In genomic region chr14:21850419-21851127, GRCm38 (mm10) we compare ENCODE assay signal across 20 mouse cellular contexts. TPM values are rescaled to one million over a fixed set of nuclear protein-coding genes. Genes with fewer than 3 reads are reported as not detected.
A peak's percentile ranks its signal among the peaks of the same experiment; 100 is the strongest.
DNase-seq lines count a peak whose midpoint lies in the region; ATAC-seq and TF ChIP-seq lines count a peak whose summit lies in the region.
"Had no signal": no experiment of that assay in that cellular context is flagged by ENCODE, and none has a peak within 500 bp of the region (broad histone marks: within the 10 kb centered on the region; RNA-seq: fewer than 3 reads in every experiment).

No protein-coding gene starts in this region.

- no peaks in the 10 kb centered on the region for H3K27me3 ChIP-seq in heart, embryonic 11.5 days (ENCODE audit: control insufficient read depth, insufficient read depth, low read length)
- H3K27me3 ChIP-seq in heart, adult 2 months (ENCODE audit: control insufficient read depth, insufficient read depth, low read length): no peaks in the 10 kb centered on the region
- no peaks in the 10 kb centered on the region for H3K27me3 ChIP-seq in midbrain, embryonic 14.5 days (ENCODE audit: control insufficient read depth, insufficient read depth, low read length)
- H3K27me3 ChIP-seq in midbrain, embryonic 16.5 days (ENCODE audit: control insufficient read depth, insufficient read depth, low read depth, low read length): no peaks in the 10 kb centered on the region
- H3K27me3 ChIP-seq in stomach, postnatal 0 days (ENCODE audit: control insufficient read depth, insufficient read depth, low read length): no peaks in the 10 kb centered on the region
- H3K27me3 ChIP-seq: midbrain, embryonic 12.5 days had no signal

- peak overlapping the region; percentile 67 for H3K27ac ChIP-seq in heart, embryonic 11.5 days (ENCODE audit: low read depth, low read length)
- no peak overlapping the region for H3K27ac ChIP-seq in heart, adult 2 months
- no peak overlapping the region for H3K27ac ChIP-seq in midbrain, embryonic 14.5 days (replicated peaks; ENCODE audit: low read depth, low read length)
- H3K27ac ChIP-seq in midbrain, embryonic 16.5 days (ENCODE audit: low read length): no peak overlapping the region
- no peak overlapping the region for H3K27ac ChIP-seq in stomach, postnatal 0 days (replicated peaks)
- H3K27ac ChIP-seq: hindbrain, embryonic 14.5 days; midbrain, embryonic 12.5 days had no signal

- no peak overlapping the region for H3K4me3 ChIP-seq in heart, embryonic 11.5 days (ENCODE audit: low read depth, low read length)
- no peak overlapping the region for H3K4me3 ChIP-seq in heart, adult 2 months
- no peak overlapping the region for H3K4me3 ChIP-seq in midbrain, embryonic 14.5 days (replicated peaks; ENCODE audit: low read depth, low read length)
- no peak overlapping the region for H3K4me3 ChIP-seq in midbrain, embryonic 16.5 days (ENCODE audit: low read depth, low read length)
- H3K4me3 ChIP-seq in stomach, postnatal 0 days (ENCODE audit: low read depth, low read length): no peak overlapping the region
- H3K4me3 ChIP-seq: gastrocnemius, adult 2 months; midbrain, embryonic 12.5 days had no signal

- peak overlapping the region; percentile 17; the same call in 1 of the 2 replicates for H3K4me2 ChIP-seq in heart, embryonic 11.5 days
- H3K4me2 ChIP-seq in midbrain, embryonic 14.5 days (ENCODE audit: low read length): no peak overlapping the region
- H3K4me2 ChIP-seq in midbrain, embryonic 16.5 days (ENCODE audit: low read length): no peak overlapping the region
- no peak overlapping the region for H3K4me2 ChIP-seq in stomach, postnatal 0 days (replicated peaks; ENCODE audit: low read depth)
- H3K4me2 ChIP-seq: hindbrain, embryonic 14.5 days; midbrain, embryonic 12.5 days had no signal

- peak overlapping the region; percentile 29; the same call in 1 of the 2 replicates for H3K9ac ChIP-seq in heart, embryonic 11.5 days (ENCODE audit: low read depth, low read length)
- H3K9ac ChIP-seq in heart, adult 2 months (ENCODE audit: low read depth, low read length): no peak overlapping the region
- H3K9ac ChIP-seq in midbrain, embryonic 14.5 days (replicated peaks; ENCODE audit: low read length): no peak overlapping the region
- no peak overlapping the region for H3K9ac ChIP-seq in midbrain, embryonic 16.5 days (ENCODE audit: low read depth, low read length)
- H3K9ac ChIP-seq in stomach, postnatal 0 days (ENCODE audit: low read length): no peak overlapping the region
- H3K9ac ChIP-seq: hindbrain, embryonic 14.5 days; midbrain, embryonic 12.5 days had no signal

- peaks cover 11% of the 10 kb centered on the region for H3K36me3 ChIP-seq in heart, embryonic 11.5 days (ENCODE audit: control insufficient read depth, insufficient read depth, low read length)
- H3K36me3 ChIP-seq in heart, adult 2 months (ENCODE audit: control insufficient read depth, insufficient read depth, low read length): no peaks in the 10 kb centered on the region
- peaks cover 11% of the 10 kb centered on the region for H3K36me3 ChIP-seq in midbrain, embryonic 14.5 days (ENCODE audit: control insufficient read depth, insufficient read depth, low read length)
- H3K36me3 ChIP-seq in midbrain, embryonic 16.5 days (ENCODE audit: control insufficient read depth, insufficient read depth, low read length): no peaks in the 10 kb centered on the region; the same call in 1 of the 2 replicates
- peaks cover 8% of the 10 kb centered on the region; the same call in 1 of the 2 replicates for H3K36me3 ChIP-seq in stomach, postnatal 0 days (ENCODE audit: control insufficient read depth, insufficient read depth, low read length)

- 41% methylated on average over 24 of the region's 24 CpGs for WGBS in heart, embryonic 11.5 days (ENCODE audit: insufficient replicate concordance)
- 79% methylated on average over 24 of the region's 24 CpGs for WGBS in heart, adult 2 months
- 84% methylated on average over 24 of the region's 24 CpGs for WGBS in midbrain, embryonic 14.5 days
- WGBS in midbrain, embryonic 16.5 days: 84% methylated on average over 24 of the region's 24 CpGs
- WGBS in stomach, postnatal 0 days: 77% methylated on average over 24 of the region's 24 CpGs

- no peaks in the 10 kb centered on the region for H3K79me2 ChIP-seq in heart, adult 2 months (replicated peaks; ENCODE audit: control insufficient read depth, insufficient read depth, low read length)

- ATAC-seq in heart, embryonic 11.5 days (replicated peaks; ENCODE audit: insufficient number of reproducible peaks, low FRiP score, low TSS enrichment): no peak; the same call in 1 of the 2 replicates
- no peak for ATAC-seq in midbrain, embryonic 14.5 days (ENCODE audit: low FRiP score, low TSS enrichment)
- no peak for ATAC-seq in midbrain, embryonic 16.5 days
- peak; percentile 12; the same call in 1 of the 2 replicates for ATAC-seq in stomach, postnatal 0 days (ENCODE audit: low FRiP score, low TSS enrichment)
- ATAC-seq: forebrain, embryonic 16.5 days had no signal

- no peak for TF ChIP-seq CTCF in heart, adult 2 months (IDR thresholded peaks at IDR 0.05)
- no peak for TF ChIP-seq CTCF in stomach, postnatal 0 days (IDR thresholded peaks at IDR 0.05; ENCODE audit: low read depth)

- H3K4me1 ChIP-seq in heart, embryonic 11.5 days (ENCODE audit: control insufficient read depth, insufficient read depth, low read length): peaks cover 48% of the 10 kb centered on the region
- H3K4me1 ChIP-seq in heart, adult 2 months (ENCODE audit: control insufficient read depth, insufficient read depth, low read length): peaks cover 17% of the 10 kb centered on the region
- H3K4me1 ChIP-seq in midbrain, embryonic 14.5 days (ENCODE audit: control insufficient read depth, insufficient read depth, low read length): peaks cover 12% of the 10 kb centered on the region; the same call in 1 of the 2 replicates
- H3K4me1 ChIP-seq in midbrain, embryonic 16.5 days (ENCODE audit: control insufficient read depth, insufficient read depth, low read length): peaks cover 12% of the 10 kb centered on the region; the same call in 1 of the 2 replicates
- peaks cover 3% of the 10 kb centered on the region; the same call in 1 of the 2 replicates for H3K4me1 ChIP-seq in stomach, postnatal 0 days (replicated peaks; ENCODE audit: control insufficient read depth, insufficient read depth)

- intact Hi-C loops in heart, adult 2 months (cut with DNase I): no loop called here

- TF ChIP-seq EP300 in heart, adult 2 months (IDR thresholded peaks at IDR 0.05; ENCODE audit: insufficient read depth, low read depth, low read length): no peak
- TF ChIP-seq EP300 in stomach, postnatal 0 days (optimal IDR thresholded peaks at IDR 0.05): no peak

- no peak for TF ChIP-seq POLR2A in heart, adult 2 months (IDR thresholded peaks at IDR 0.05; ENCODE audit: insufficient read depth, low read depth, low read length)

- DNase-seq in heart, adult 2 months: no peak
- peak; percentile 9 for DNase-seq in midbrain, embryonic 14.5 days
- DNase-seq in liver: peak; percentile 85
- DNase-seq in stomach, postnatal 0 days (ENCODE audit: low spot score): peak; percentile 56
- DNase-seq in B cell, adult 2 months: no peak
- no peak for DNase-seq in right cerebral cortex, postnatal 4 days
- DNase-seq: adrenal gland, postnatal 14 days; cerebellum, postnatal 10 days; embryo, embryonic 11 days; gastrocnemius, adult 2 months; kidney, adult 11 months; kidney, postnatal 36 days; left cerebral cortex, postnatal 4 days; right cerebral cortex, postnatal 14 days; thymus, adult 2 months had no signal

- H3K9me3 ChIP-seq in heart, embryonic 11.5 days (replicated peaks; ENCODE audit: control insufficient read depth, low read length): no peaks in the 10 kb centered on the region
- no peaks in the 10 kb centered on the region for H3K9me3 ChIP-seq in midbrain, embryonic 14.5 days (ENCODE audit: control insufficient read depth, low read length)
- no peaks in the 10 kb centered on the region for H3K9me3 ChIP-seq in midbrain, embryonic 16.5 days (replicated peaks; ENCODE audit: control insufficient read depth, low read length, poor library complexity, severe bottlenecking)
- no peaks in the 10 kb centered on the region for H3K9me3 ChIP-seq in stomach, postnatal 0 days (ENCODE audit: control insufficient read depth, low read length)
- H3K9me3 ChIP-seq: midbrain, embryonic 12.5 days had no signal

RNA-seq across cellular contexts. Expression of gene Comtd1, which starts 1.8 kb away (rescaled TPM):
- 38.6 and 44.5 TPM in 2 replicates for polyA plus RNA-seq in heart, embryonic 11.5 days (2014; fragmentation: Nextera tagmentation; extraction: Ambion mirVana)
- total RNA-seq in heart, adult 2 months (2021): 1 to 10 TPM; 5.6 to 8.3 TPM
- polyA plus RNA-seq in heart, adult 2 months (2012; rRNA removed): 6.6 and 10.2 TPM in 2 replicates
- 38.8 and 55.7 TPM in 2 replicates for polyA plus RNA-seq in midbrain, embryonic 14.5 days (2014; fragmentation: Nextera tagmentation; extraction: Ambion mirVana)
- polyA plus RNA-seq in midbrain, embryonic 16.5 days (2015; fragmentation: Nextera tagmentation; extraction: Ambion mirVana): 58.1 and 58.7 TPM in 2 replicates
- polyA plus RNA-seq in stomach, postnatal 0 days (2015; fragmentation: Nextera tagmentation; extraction: Ambion mirVana): 39.2 and 45.8 TPM in 2 replicates

RNA-seq across cellular contexts. Expression of gene Vdac2, which starts 25.5 kb away (rescaled TPM):
- 434 and 456 TPM in 2 replicates for polyA plus RNA-seq in heart, embryonic 11.5 days (2014; fragmentation: Nextera tagmentation; extraction: Ambion mirVana)
- 100 to 1,000 TPM; 441 to 506 TPM for total RNA-seq in heart, adult 2 months (2021)
- polyA plus RNA-seq in heart, adult 2 months (2012; rRNA removed): 228 and 349 TPM in 2 replicates
- polyA plus RNA-seq in midbrain, embryonic 14.5 days (2014; fragmentation: Nextera tagmentation; extraction: Ambion mirVana): 266 and 297 TPM in 2 replicates
- 291 and 294 TPM in 2 replicates for polyA plus RNA-seq in midbrain, embryonic 16.5 days (2015; fragmentation: Nextera tagmentation; extraction: Ambion mirVana)
- 276 and 279 TPM in 2 replicates for polyA plus RNA-seq in stomach, postnatal 0 days (2015; fragmentation: Nextera tagmentation; extraction: Ambion mirVana)

Comparison
In these comparisons a context has a peak if more than half of its experiments do, and no peak if none do; other contexts are left out.
1. DNase-seq: peak in midbrain, embryonic 14.5 days (single experiment), liver (single experiment) and stomach, postnatal 0 days (single experiment); none in heart, adult 2 months (0 of 2), B cell, adult 2 months (0 of 2) and right cerebral cortex, postnatal 4 days (single experiment).